In the genomic region with DNA sequence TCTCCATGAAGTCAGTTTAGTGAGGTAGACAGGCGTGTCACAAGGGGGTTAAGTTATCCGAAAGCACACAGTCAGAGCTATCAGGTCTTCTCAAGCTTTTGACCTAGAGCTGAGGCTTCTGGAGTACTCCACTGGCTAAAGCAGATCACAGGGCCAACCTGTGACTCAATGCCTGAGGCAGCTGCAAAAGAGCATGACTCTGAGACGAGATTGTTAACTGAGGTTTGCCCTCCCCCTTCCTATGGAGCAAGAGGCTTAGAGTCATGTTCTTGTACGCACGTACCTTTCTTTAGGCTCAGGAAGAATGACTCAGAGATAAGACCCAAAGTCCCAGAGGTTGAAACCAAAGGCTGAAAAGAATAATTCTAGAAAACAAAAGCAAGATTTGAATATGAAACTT, we compare ENCODE assay signal across 26 mouse cellular contexts. TPM values are rescaled to one million over a fixed set of nuclear protein-coding genes. Genes with fewer than 3 reads are reported as not detected.
DNase-seq lines count a peak whose midpoint lies in the region; ATAC-seq and TF ChIP-seq lines count a peak whose summit lies in the region.
"Had no signal": no experiment of that assay in that cellular context is flagged by ENCODE, and none has a peak within 500 bp of the region (broad histone marks: within the 10 kb centered on the region; RNA-seq: fewer than 3 reads in every experiment).

No protein-coding gene starts in this region.

- WGBS in limb, embryonic 10.5 days: 86% methylated on average over 5 of the region's 5 CpGs

- no peaks in the 10 kb centered on the region for H3K4me1 ChIP-seq in limb, embryonic 10.5 days
- H3K4me1 ChIP-seq: embryonic facial prominence, embryonic 12.5 days; forebrain, embryonic 15.5 days had no signal

- no peaks in the 10 kb centered on the region for H3K9me3 ChIP-seq in limb, embryonic 10.5 days (replicated peaks)
- H3K9me3 ChIP-seq: embryonic facial prominence, embryonic 12.5 days; forebrain, embryonic 13.5 days; forebrain, embryonic 15.5 days had no signal

- H3ac ChIP-seq in C2C12 (ENCODE audit: control insufficient read depth, insufficient read length, low read depth): no peak overlapping the region

- H3K79me3 ChIP-seq in C2C12 (ENCODE audit: low read depth): no peaks in the 10 kb centered on the region

- no peaks in the 10 kb centered on the region for H3K36me3 ChIP-seq in C2C12 (ENCODE audit: control insufficient read depth, insufficient read depth)
- H3K36me3 ChIP-seq in limb, embryonic 10.5 days: no peaks in the 10 kb centered on the region
- H3K36me3 ChIP-seq: embryonic facial prominence, embryonic 12.5 days; forebrain, embryonic 15.5 days had no signal

- no peak overlapping the region for H3K4me3 ChIP-seq in C2C12 (ENCODE audit: insufficient read depth, poor library complexity, severe bottlenecking)
- no peak overlapping the region for H3K4me3 ChIP-seq in limb, embryonic 10.5 days
- H3K4me3 ChIP-seq: embryonic facial prominence, embryonic 12.5 days; forebrain, embryonic 13.5 days; forebrain, embryonic 15.5 days had no signal

- TF ChIP-seq CTCF in C2C12 (IDR thresholded peaks at IDR 0.05; ENCODE audit: control insufficient read depth, insufficient read depth, insufficient read length): no peak

- H3K27ac ChIP-seq in limb, embryonic 10.5 days: no peak overlapping the region
- H3K27ac ChIP-seq: embryonic facial prominence, embryonic 12.5 days; forebrain, embryonic 13.5 days; forebrain, embryonic 15.5 days had no signal

- DNase-seq in 3T3-L1 (ENCODE audit: low read depth, low spot score): peak; percentile 81
- DNase-seq in brain, adult 2 months (ENCODE audit: low read depth, low spot score): peak; percentile 21
- DNase-seq in yolk sac, embryonic 10.5 days (ENCODE audit: low spot score): peak; percentile 74
- DNase-seq in layer of hippocampus, postnatal 36 days: no peak
- no peak for DNase-seq in limb, embryonic 10.5 days (ENCODE audit: low spot score)
- DNase-seq in kidney, adult 18-20 months: no peak
- DNase-seq: adrenal gland, adult 8-10 months; adrenal gland, postnatal 14 days; adrenal gland, postnatal 36 days; B cell, adult 2 months; cerebellum, adult 11 months; cerebellum, adult 18-20 months; cerebellum, adult 8-10 months; cerebellum, adult 9-11 months; cerebellum, postnatal 14 days; cerebellum, postnatal 36 days; embryo, embryonic 11 days; forebrain, postnatal 0 days had no signal

- no peaks in the 10 kb centered on the region for H3K79me2 ChIP-seq in C2C12 (ENCODE audit: control insufficient read depth, insufficient read depth)

- no peak for ATAC-seq in erythroid progenitor cell, adult 5-6 weeks (replicated peaks; ENCODE audit: low FRiP score, poor library complexity, severe bottlenecking)
- ATAC-seq: activated CD4-positive, CD25-positive, alpha-beta regulatory T cell, adult 4 months; forebrain, embryonic 13.5 days; forebrain, embryonic 15.5 days; forebrain, postnatal 0 days; Patski had no signal

- H3K27me3 ChIP-seq in C2C12 (ENCODE audit: control insufficient read depth, insufficient read depth, insufficient read length): no peaks in the 10 kb centered on the region
- no peaks in the 10 kb centered on the region for H3K27me3 ChIP-seq in limb, embryonic 10.5 days (ENCODE audit: low read depth, poor library complexity, severe bottlenecking)
- H3K27me3 ChIP-seq: embryonic facial prominence, embryonic 12.5 days; forebrain, embryonic 13.5 days; forebrain, embryonic 15.5 days; Patski had no signal

TF ChIP-seq in C2C12, 6 proteins besides CTCF, POLR2A, EP300 and RAD21:
- no peak for TF ChIP-seq MAX (IDR thresholded peaks at IDR 0.05)
- TF ChIP-seq CEBPB (IDR thresholded peaks at IDR 0.05; ENCODE audit: low read depth): no peak
- TF ChIP-seq MYOD1 (IDR thresholded peaks at IDR 0.05; ENCODE audit: control insufficient read depth, insufficient read length, low read depth): peak; percentile 72
- no peak for TF ChIP-seq MYOG (IDR thresholded peaks at IDR 0.05; ENCODE audit: control insufficient read depth, extremely low read depth, insufficient read length)
- TF ChIP-seq USF1 (IDR thresholded peaks at IDR 0.05; ENCODE audit: low read depth): no peak
- TF ChIP-seq FOSL1 (IDR thresholded peaks at IDR 0.05; ENCODE audit: insufficient read depth, low read length, poor library complexity, severe bottlenecking): no peak
TF ChIP-seq in C2C12: peak in this region for 1.

RNA-seq across cellular contexts. Expression of a gene that starts 32.9 kb away (rescaled TPM):
- polyA plus RNA-seq in C2C12 (2012; fragmentation: generic; extraction: Trizol): 5.2 TPM
- 10 to 100 TPM; 24.5 to 26.9 TPM for total RNA-seq in layer of hippocampus, postnatal 36 days (2021)
- polyA plus RNA-seq in limb, embryonic 10.5 days (2016; fragmentation: Nextera tagmentation; extraction: Ambion mirVana): 0.31 and 0.74 TPM in 2 replicates
- not detected in 2 replicates for total RNA-seq in erythroid progenitor cell, adult 5-6 weeks (2015; ENCODE audit: low replicate concordance)
- not detected in 2 replicates for total RNA-seq in erythroid progenitor cell, adult 5-6 weeks (2017; ENCODE audit: low replicate concordance)
- total RNA-seq: MEL had no signal
- polyA plus RNA-seq: activated CD4-positive, CD25-positive, alpha-beta regulatory T cell, adult 4 months; Patski had no signal

Comparison
In these comparisons a context has a peak if more than half of its experiments do, and no peak if none do; other contexts are left out.
1. DNase-seq: peak in 3T3-L1 (single experiment), brain, adult 2 months (single experiment) and yolk sac, embryonic 10.5 days (single experiment); none in layer of hippocampus, postnatal 36 days (0 of 2), limb, embryonic 10.5 days (single experiment) and kidney, adult 18-20 months (single experiment).
2. RNA of a gene that starts 32.9 kb away (total RNA-seq): 24.5 to 26.9 TPM in layer of hippocampus, postnatal 36 days; not detected in erythroid progenitor cell, adult 5-6 weeks; every median in the first group is over 10 times any median in the second.